Mouse (Mus musculus) embryonic facial prominence, embryonic 13.5 days (tissue): ENCODE measurements around the gene Kat8. TPM values are rescaled to one million over a fixed set of nuclear protein-coding genes. Genes with fewer than 3 reads are reported as not detected.
"Not testable (repeated sequence)": the region's sequence is repeated elsewhere in the genome, so short reads cannot be mapped to it uniquely, and the experiment has no call there.

Experiments used
- ATAC-seq: fragments of 200-750 bp; cut with Nextera tagmentation; 2 replicates; pipeline ENCODE4 v1.8.0; 2017; ENCODE audit warnings: low read depth; ENCODE audit not compliant: insufficient number of reproducible peaks, insufficient read depth, low FRiP score, low TSS enrichment
- H3K27ac ChIP-seq: fragments of 300-500 bp; sonication (generic); 2 replicates; pipeline ENCODE4 v1.5.1; 2015; ENCODE audit warnings: moderate library complexity, mild to moderate bottlenecking, inconsistent platforms
- H3K27me3 ChIP-seq: fragments of 300-500 bp; sonication (generic); 2 replicates; pipeline ENCODE4 v1.6.1; 2015; ENCODE audit warnings: mild to moderate bottlenecking, inconsistent platforms
- H3K36me3 ChIP-seq: fragments of 300-500 bp; sonication (generic); 2 replicates; pipeline ENCODE4 v1.6.1; 2015; ENCODE audit warnings: mild to moderate bottlenecking, inconsistent platforms
- H3K4me1 ChIP-seq: fragments of 300-500 bp; sonication (generic); 2 replicates; pipeline ENCODE4 v1.6.1; 2015; ENCODE audit warnings: inconsistent platforms
- H3K4me2 ChIP-seq: fragments of 300-500 bp; sonication (generic); 2 replicates; pipeline ENCODE4 v1.6.1; 2015; ENCODE audit warnings: moderate library complexity, mild to moderate bottlenecking, inconsistent platforms
- H3K4me3 ChIP-seq: fragments of 300-500 bp; sonication (generic); 2 replicates; pipeline ENCODE4 v1.5.1; 2015; ENCODE audit warnings: mild to moderate bottlenecking, inconsistent platforms
- H3K9ac ChIP-seq: fragments of 300-500 bp; sonication (generic); 2 replicates; pipeline ENCODE4 v1.6.1; 2015; ENCODE audit warnings: mild to moderate bottlenecking, inconsistent platforms
- H3K9me3 ChIP-seq: fragments of 300-500 bp; sonication (generic); 2 replicates; pipeline ENCODE4 v1.6.1; 2016; ENCODE audit warnings: inconsistent platforms
- WGBS: fragments of 180-500 bp; shearing (Covaris S2); methylation state at CpG from one replicate; pipeline ENCODE4 v1.1.7; 2015; ENCODE audit warnings: mixed read lengths; 5-methylcytosine and 5-hydroxymethylcytosine counted together
- polyA plus RNA-seq: library from polyadenylated mRNA; unstranded; fragments of >200 nt; fragmentation: Nextera tagmentation; extraction: Ambion mirVana; gene quantifications from 2 replicates; pipeline ENCODE4 v1.2.1, GENCODE M21; 2015

Kat8 gene
- polyA plus RNA-seq, 1 experiment from 2014 or later: 45.6 TPM

GRCm38 (mm10) chr7:127880431-127880830, 31.9 kb upstream of the Kat8 start:
- H3K4me2 ChIP-seq: no peak overlapping the region
- no peak overlapping the region for H3K4me3 ChIP-seq
- 87% methylated on average over 12 of the region's 12 CpGs for WGBS
- H3K9ac ChIP-seq: no peak overlapping the region
- H3K4me1 ChIP-seq: peaks cover 30% of the 10 kb centered on the region
- H3K27ac ChIP-seq: no peak overlapping the region
- H3K9me3 ChIP-seq: no peaks in the 10 kb centered on the region
- peaks cover 78% of the 10 kb centered on the region for H3K36me3 ChIP-seq
- no peak for ATAC-seq
- no peaks in the 10 kb centered on the region for H3K27me3 ChIP-seq

- ATAC-seq: no peak
- Histone ChIP-seq H3K9me3 (no peaks in the 10 kb centered on the region), H3K9ac (no peak overlapping the region), H3K4me3 (no peak overlapping the region), H3K27ac (no peak overlapping the region), H3K36me3 (peaks cover 95% of the 10 kb centered on the region), H3K4me2 (no peak overlapping the region), H3K27me3 (no peaks in the 10 kb centered on the region), H3K4me1 (peaks cover 23% of the 10 kb centered on the region)
- 62% methylated on average over 6 of the region's 6 CpGs for WGBS
Observed at GRCm38 (mm10) chr7:127885951-127886350, 26.4 kb upstream of the Kat8 start.

GRCm38 (mm10) chr7:127886551-127886950, 25.8 kb upstream of the Kat8 start:
- no peak for ATAC-seq
- H3K4me3 ChIP-seq: no peak overlapping the region
- peaks cover 89% of the 10 kb centered on the region for H3K36me3 ChIP-seq
- 91% methylated on average over 6 of the region's 6 CpGs for WGBS
- H3K27me3 ChIP-seq: no peaks in the 10 kb centered on the region
- H3K9me3 ChIP-seq: no peaks in the 10 kb centered on the region
- H3K27ac ChIP-seq: no peak overlapping the region
- no peak overlapping the region for H3K4me2 ChIP-seq
- 0 out of 2 replicates have a peak overlapping the region, but pooled peaks have one; percentile 28 for H3K9ac ChIP-seq
- peaks cover 23% of the 10 kb centered on the region for H3K4me1 ChIP-seq

- Histone ChIP-seq H3K27ac (no peak overlapping the region), H3K4me2 (no peak overlapping the region), H3K36me3 (peaks cover 83% of the 10 kb centered on the region), H3K9ac (0 out of 2 replicates have a peak overlapping the region, but pooled peaks have one; percentile 28), H3K4me1 (peaks cover 23% of the 10 kb centered on the region), H3K4me3 (no peak overlapping the region), H3K27me3 (no peaks in the 10 kb centered on the region), H3K9me3 (no peaks in the 10 kb centered on the region)
- WGBS: 89% methylated on average over 8 of the region's 8 CpGs
- ATAC-seq: no peak
Observed at GRCm38 (mm10) chr7:127887191-127887590, 25.1 kb upstream of the Kat8 start.

GRCm38 (mm10) chr7:127887781-127888180, 24.5 kb upstream of the Kat8 start:
- no peak overlapping the region for H3K9ac ChIP-seq
- peaks cover 83% of the 10 kb centered on the region for H3K36me3 ChIP-seq
- no peak overlapping the region for H3K4me2 ChIP-seq
- no peaks in the 10 kb centered on the region for H3K27me3 ChIP-seq
- no peak overlapping the region for H3K27ac ChIP-seq
- H3K4me3 ChIP-seq: no peak overlapping the region
- no peaks in the 10 kb centered on the region for H3K9me3 ChIP-seq
- ATAC-seq: no peak
- 77% methylated on average over 3 of the region's 3 CpGs for WGBS
- peaks cover 18% of the 10 kb centered on the region for H3K4me1 ChIP-seq

- no peak overlapping the region for H3K4me2 ChIP-seq
- no peak for ATAC-seq
- H3K9ac ChIP-seq: no peak overlapping the region
- H3K36me3 ChIP-seq: peaks cover 83% of the 10 kb centered on the region
- WGBS: 68% methylated on average over 3 of the region's 3 CpGs
- H3K27ac ChIP-seq: no peak overlapping the region
- no peaks in the 10 kb centered on the region for H3K27me3 ChIP-seq
- H3K4me3 ChIP-seq: no peak overlapping the region
- peaks cover 9% of the 10 kb centered on the region for H3K4me1 ChIP-seq
- no peaks in the 10 kb centered on the region for H3K9me3 ChIP-seq
Observed at GRCm38 (mm10) chr7:127888821-127889220, 23.5 kb upstream of the Kat8 start.

- Histone ChIP-seq H3K27ac (no peak within 1 kb of the TSS), H3K27me3 (no peaks in the 10 kb centered on the region)
Observed at GRCm38 (mm10) chr7:127890798-127891197, 21.5 kb upstream of the Kat8 start, which contains the start of gene Prss53. Gene Prss53 (minus strand): TSS chr7:127890970.

GRCm38 (mm10) chr7:127894480-127894879, 17.8 kb upstream of the Kat8 start:
- no peak overlapping the region for H3K27ac ChIP-seq

More at GRCm38 (mm10) chr7:127890798-127891197, 21.5 kb upstream of the Kat8 start, which contains the start of gene Prss53:
- H3K4me3 ChIP-seq: no peak within 1 kb of the TSS
- no peak for ATAC-seq
- no peak within 1 kb of the TSS for H3K4me2 ChIP-seq
- H3K36me3 ChIP-seq: peaks cover 65% of the 10 kb centered on the region
- peak within 1 kb of the TSS; percentile 16; the same call in 1 of the 2 replicates for H3K9ac ChIP-seq
- 33% methylated on average over 4 of the region's 4 CpGs for WGBS
- no peaks in the 10 kb centered on the region for H3K9me3 ChIP-seq
- peaks cover 10% of the 10 kb centered on the region for H3K4me1 ChIP-seq

GRCm38 (mm10) chr7:127895442-127895841, 16.9 kb upstream of the Kat8 start, which contains the start of the genes Gm21974 and Vkorc1:
Gene Gm21974 (minus strand): TSS chr7:127895454.
Gene Vkorc1 (minus strand): TSS chr7:127895617.
- Histone ChIP-seq H3K9ac (peak within 1 kb of the TSS; percentile 80), H3K36me3 (peaks cover 21% of the 10 kb centered on the region), H3K4me2 (peak within 1 kb of the TSS; percentile 80), H3K27me3 (no peaks in the 10 kb centered on the region), H3K27ac (peak within 1 kb of the TSS; percentile 83), H3K4me1 (peaks cover 10% of the 10 kb centered on the region), H3K9me3 (no peaks in the 10 kb centered on the region), H3K4me3 (peak within 1 kb of the TSS; percentile 67)
- WGBS: under 1% methylated on average over 26 of the region's 26 CpGs
- peak; percentile 93 for ATAC-seq

More at GRCm38 (mm10) chr7:127894480-127894879, 17.8 kb upstream of the Kat8 start:
- peak overlapping the region; percentile 80 for H3K4me2 ChIP-seq
- peak overlapping the region; percentile 80 for H3K9ac ChIP-seq
- peaks cover 10% of the 10 kb centered on the region for H3K4me1 ChIP-seq
- peaks cover 28% of the 10 kb centered on the region for H3K36me3 ChIP-seq
- H3K27me3 ChIP-seq: no peaks in the 10 kb centered on the region
- no peak for ATAC-seq
- no peaks in the 10 kb centered on the region for H3K9me3 ChIP-seq
- H3K4me3 ChIP-seq: peak overlapping the region; percentile 67
- 78% methylated on average over 5 of the region's 5 CpGs for WGBS

GRCm38 (mm10) chr7:127895891-127896290, 16.4 kb upstream of the Kat8 start:
- Histone ChIP-seq H3K36me3 (peaks cover 17% of the 10 kb centered on the region), H3K27ac (0 out of 2 replicates have a peak overlapping the region, but pooled peaks have one; percentile 83)

GRCm38 (mm10) chr7:127896384-127896783, 15.9 kb upstream of the Kat8 start:
- no peak overlapping the region for H3K9ac ChIP-seq
- no peaks in the 10 kb centered on the region for H3K27me3 ChIP-seq
- WGBS: 58% methylated on average over 13 of the region's 13 CpGs
- no peak overlapping the region for H3K4me3 ChIP-seq
- no peak overlapping the region for H3K27ac ChIP-seq
- H3K9me3 ChIP-seq: no peaks in the 10 kb centered on the region
- H3K36me3 ChIP-seq: peaks cover 17% of the 10 kb centered on the region
- H3K4me2 ChIP-seq: no peak overlapping the region
- ATAC-seq: no peak
- peaks cover 10% of the 10 kb centered on the region for H3K4me1 ChIP-seq

More at GRCm38 (mm10) chr7:127895891-127896290, 16.4 kb upstream of the Kat8 start:
- not testable (repeated sequence) for H3K9me3 ChIP-seq, H3K27me3 ChIP-seq, ATAC-seq
- H3K4me1 ChIP-seq: peaks cover 10% of the 10 kb centered on the region
- H3K4me3 ChIP-seq: peak overlapping the region; percentile 67
- H3K9ac ChIP-seq: 0 out of 2 replicates have a peak overlapping the region, but pooled peaks have one; percentile 16
- peak overlapping the region; percentile 80 for H3K4me2 ChIP-seq
- 66% methylated on average over 7 of the region's 7 CpGs for WGBS

- no peak for ATAC-seq
- Histone ChIP-seq H3K9me3 (no peaks in the 10 kb centered on the region), H3K36me3 (peaks cover 13% of the 10 kb centered on the region), H3K4me3 (no peak overlapping the region), H3K4me1 (peaks cover 10% of the 10 kb centered on the region), H3K27ac (no peak overlapping the region), H3K4me2 (no peak overlapping the region), H3K27me3 (no peaks in the 10 kb centered on the region), H3K9ac (no peak overlapping the region)
- WGBS: 89% methylated on average over 7 of the region's 7 CpGs
Observed at GRCm38 (mm10) chr7:127897542-127897941, 14.8 kb upstream of the Kat8 start.
